Mouse (Mus musculus) heart, postnatal 14 days (tissue): ENCODE data around the gene Akap2. TPM values are rescaled to one million over a fixed set of nuclear protein-coding genes. Genes with fewer than 3 reads are reported as not detected.

Experiments
- DNase-seq, 2 experiments: peaks; one replicate each; pipeline ENCODE4 v3.0.0; 2021 to 2022
- intact Hi-C: fragments of 180-260 bp; cut with DNase I; formaldehyde crosslinking; loops from one replicate; pipeline ENCODE4 v1.15.1; 2025
- total RNA-seq, 2 experiments: library from RNA; stranded (reverse); gene quantifications; 2 replicates each; pipeline ENCODE4 v1.2.3; 2021

The Akap2 gene
- total RNA-seq, 2 experiments from 2014 or later = 110 to 116 TPM

DNA sequence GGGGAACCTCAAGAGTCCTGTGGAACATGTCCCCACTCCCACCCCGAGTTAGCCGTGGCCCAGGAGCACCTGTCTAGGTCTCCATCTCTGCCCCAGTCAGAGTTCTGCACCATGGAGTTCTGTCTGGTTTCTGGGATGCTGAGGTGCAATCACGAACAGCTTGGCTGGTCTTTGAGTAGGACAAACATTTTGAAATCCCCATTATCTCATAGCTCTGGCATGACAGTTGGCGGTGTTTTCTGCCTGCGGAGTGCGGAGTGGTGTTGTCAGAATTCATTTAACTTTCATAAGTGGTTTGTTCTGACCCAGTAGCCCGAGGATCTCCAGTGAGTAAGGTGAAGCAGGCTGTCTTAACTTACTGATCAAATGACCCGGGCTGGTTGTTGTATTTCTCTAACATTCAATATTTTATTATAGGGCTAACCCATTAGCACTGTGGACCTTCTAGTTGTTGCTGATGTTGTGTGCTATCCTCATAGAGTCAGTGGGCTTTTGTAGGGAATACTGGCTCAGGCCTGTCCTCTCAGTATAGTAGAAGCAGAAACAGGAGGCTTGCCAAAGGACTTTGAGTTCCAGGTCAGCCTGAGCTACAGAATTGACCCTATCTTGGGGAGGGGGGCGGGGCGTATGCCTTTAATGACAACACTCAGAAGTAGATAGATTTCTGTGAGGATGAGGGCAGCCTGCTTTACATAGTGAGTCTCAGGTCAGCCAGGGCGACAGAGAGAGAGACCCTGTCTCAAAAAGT, 66.6 kb downstream of the Akap2 start:
- intact Hi-C loops = loop anchor here (2.0 to 5.0 kb wide), 3 partner anchors 63 to 111 kb away; no protein-coding TSS in a partner anchor
- DNase-seq = peak; percentile 59 to 65

DNA sequence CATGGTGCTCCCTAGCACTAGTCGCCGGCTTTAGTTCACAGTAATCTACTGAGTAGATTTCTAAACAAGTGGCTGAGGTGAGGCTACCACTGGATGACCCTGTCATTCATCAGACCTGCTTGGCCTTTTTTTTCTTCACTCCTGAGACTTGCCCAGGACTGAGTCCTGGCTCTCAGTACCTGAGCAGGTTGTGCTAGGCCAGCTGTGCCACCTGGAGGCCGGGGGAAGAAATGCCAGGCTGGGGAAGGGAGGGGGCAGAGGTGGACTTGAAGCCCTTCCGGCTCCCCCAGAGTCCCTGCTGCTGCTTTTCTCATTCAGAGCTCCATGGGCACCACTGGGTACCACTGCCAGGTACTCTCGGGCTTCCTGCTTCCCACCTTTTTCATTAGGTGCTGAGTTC, 71.3 kb downstream of the Akap2 start:
- intact Hi-C loops = no loop called here
- peak in 1 of 2 experiments; percentile 42 for DNase-seq

DNA sequence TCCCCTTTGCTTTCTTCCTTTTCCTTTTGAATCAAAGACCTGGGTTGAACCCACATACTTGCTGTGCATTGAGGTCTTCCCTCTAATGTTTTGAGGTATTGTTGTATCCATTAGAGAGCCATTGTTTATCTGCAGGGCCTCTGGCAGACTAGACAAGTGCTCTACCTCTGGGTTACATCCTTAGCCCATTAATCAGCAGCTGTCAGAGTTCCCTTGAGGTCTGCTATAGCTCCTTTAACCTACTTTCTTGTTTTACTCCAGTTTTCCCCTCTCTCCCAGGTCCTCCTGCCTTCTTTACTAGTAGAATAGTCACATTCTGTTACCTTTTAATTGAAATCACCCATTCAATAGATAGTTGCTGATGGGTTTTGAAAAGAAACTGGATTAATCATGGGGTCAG, 71.7 kb downstream of the Akap2 start:
- no peak for DNase-seq
- intact Hi-C loops = no loop called here

DNA sequence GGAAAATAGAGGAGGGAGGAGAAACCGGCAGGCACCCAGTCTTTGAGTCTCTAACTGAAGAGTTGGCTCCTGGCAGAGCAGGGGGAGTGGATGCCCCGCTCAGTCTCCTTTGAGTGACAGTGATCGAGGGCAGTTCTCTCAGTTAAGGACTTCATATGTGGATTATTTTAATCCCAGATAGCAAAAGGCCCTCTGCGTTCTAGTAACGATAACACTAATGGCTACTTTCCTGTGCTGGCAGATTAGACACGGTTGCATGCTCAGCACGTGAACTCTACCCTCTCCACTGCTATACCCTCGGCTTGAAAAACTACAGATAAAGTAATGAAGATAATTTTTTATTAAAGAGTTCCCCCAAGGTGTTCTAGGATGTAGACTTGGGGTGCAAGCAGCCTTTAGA, 76.5 kb downstream of the Akap2 start:
- intact Hi-C loops = no loop called here
- no peak for DNase-seq

DNA sequence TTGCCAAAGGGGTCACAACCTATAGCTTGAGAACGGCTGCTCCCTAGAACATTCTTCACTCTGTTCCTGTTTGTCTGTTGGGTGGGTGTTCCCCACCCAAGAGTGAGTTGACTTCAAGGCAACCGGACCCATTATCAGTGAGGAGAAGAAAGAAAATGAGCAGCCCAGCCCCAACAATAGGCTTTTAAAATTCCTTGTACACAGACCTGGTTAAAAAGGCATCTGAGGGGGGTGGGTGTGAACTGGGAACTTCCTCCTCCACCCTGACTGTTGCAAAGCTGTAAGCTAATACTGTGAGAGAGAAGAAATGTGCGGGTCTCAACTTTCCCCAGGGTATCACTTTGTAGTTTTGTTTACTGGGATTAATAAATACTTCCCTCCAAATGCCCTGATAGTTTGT, 77.1 kb downstream of the Akap2 start:
- intact Hi-C loops = no loop called here
- DNase-seq = no peak

DNA sequence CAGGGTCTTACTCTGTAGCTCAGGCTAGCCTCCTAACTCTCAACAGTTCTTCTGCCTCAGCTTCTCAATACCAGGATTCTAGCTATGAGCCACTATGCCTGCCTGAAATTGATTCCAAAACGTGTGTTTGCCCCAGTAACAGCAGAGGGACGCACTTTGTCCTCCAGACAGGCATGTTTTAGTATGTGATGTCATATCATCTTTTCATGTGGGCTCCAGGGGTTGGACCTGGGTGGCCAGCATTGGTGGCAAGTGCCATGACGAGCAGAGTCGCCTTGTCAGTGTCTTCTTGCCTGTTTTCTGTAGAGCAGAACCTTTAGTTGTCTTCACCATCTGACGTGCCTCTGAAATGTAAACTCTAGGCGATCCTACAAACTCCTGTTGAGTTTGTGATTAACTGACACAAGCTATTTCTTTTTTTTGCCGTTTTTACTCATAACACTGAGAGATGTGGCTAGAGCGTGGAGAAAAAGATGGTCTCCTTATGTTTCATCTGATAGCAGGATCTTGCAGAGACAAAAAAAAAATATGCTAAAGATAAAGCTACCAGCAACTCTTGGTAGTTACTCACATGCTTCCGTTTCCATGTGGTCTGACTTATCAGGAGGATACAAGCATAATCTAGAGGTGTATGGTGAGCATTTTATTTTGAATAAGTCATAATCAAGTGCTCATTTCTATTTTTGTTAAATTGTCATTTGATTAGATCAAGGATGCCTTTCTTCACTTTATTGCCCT, 80.3 kb downstream of the Akap2 start:
- intact Hi-C loops = no loop called here
- DNase-seq = no peak

DNA sequence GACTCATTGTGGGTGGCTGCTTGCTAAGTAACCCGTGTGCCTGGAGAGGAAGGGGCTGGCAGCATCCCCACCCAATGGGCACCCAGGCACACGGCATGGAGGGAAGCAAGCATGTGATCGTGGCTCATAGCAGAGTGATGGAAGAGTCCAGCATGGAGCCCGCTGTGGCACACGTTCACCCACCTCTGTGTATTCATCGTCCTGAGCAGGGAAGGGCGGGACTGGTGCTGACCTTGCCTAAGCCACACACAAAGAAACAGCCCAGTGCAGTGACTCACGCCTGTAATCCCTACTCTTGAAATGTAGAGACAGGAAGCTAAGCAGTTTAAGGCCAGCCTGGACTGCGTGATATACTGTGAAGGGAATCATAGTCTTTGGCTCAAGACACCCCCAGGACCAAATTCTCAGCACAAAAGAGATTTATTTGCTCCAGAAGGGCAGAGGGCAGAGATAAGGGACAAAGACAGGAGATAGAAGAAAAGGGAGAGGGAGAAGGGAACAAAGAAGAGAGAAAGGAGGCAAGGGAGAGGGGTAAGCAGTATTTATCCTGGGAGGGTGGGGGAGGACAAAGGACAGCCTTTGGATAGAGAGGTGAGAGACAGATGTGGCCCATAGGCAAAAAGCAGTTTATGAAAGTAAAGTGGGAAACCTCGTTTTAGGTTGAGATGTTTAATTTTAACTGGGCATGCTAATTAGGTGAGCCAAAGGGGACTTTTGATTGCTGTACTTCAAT, 81.0 kb downstream of the Akap2 start:
- intact Hi-C loops = no loop called here
- DNase-seq = no peak

DNA sequence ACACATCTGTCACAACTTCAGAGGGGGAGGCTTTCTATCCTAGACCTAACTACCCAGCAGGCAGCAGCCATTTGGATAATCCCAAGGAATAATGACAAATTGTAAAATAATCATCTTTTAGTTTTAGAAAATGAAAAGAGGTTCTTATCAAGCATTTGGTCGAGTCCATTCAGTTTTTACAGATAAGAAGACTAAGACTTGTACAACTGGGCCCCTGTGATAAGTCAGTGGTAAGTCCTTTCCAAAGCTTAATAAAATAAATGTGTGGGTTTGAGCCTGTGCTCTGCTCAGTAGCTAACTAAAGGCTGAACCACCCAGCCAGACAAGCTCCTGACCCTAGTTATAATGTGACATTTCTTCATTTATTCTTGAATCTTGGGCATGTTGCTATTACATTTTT, 81.8 kb downstream of the Akap2 start:
- intact Hi-C loops = no loop called here
- no peak for DNase-seq

DNA sequence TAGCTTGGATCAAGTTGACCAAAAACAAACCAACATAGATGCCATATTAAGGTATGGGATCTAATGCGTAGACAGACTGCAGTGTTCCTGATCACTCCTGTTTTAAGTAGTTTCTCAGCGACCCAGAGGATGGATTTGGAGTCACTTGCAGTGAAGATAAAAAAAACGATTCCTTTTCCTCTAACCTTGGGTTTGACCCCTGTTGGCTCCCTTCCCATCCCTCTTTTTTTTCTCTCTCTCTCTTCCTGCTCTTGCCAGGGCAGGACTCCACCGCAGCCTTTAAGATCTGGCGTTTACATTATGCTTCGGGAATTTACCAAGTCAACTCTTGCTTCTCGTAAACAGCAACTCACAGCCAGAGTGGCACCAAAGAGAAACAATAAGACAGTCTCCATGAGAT, 83.8 kb downstream of the Akap2 start:
- no peak for DNase-seq
- intact Hi-C loops = no loop called here

DNA sequence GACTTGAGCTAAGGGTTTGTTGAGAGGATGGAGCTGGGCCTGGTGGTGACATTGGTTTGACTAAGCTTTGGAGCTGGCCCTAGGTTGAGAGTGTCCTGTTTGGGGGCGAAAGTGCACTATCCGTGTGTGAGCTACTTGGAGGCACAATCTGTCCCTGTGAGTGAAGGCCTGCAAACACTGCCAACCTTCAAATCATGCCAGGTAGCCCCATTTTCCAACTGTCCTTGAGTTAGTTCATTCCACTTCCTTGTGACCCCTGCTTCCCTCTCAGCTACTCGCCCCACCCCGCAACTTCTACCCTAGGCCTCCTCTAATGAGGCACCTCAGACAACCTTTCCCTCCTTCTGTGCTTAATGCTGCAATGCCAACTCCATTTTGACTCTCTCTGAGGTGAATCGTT, 84.5 kb downstream of the Akap2 start:
- no peak for DNase-seq
- intact Hi-C loops = no loop called here

DNA sequence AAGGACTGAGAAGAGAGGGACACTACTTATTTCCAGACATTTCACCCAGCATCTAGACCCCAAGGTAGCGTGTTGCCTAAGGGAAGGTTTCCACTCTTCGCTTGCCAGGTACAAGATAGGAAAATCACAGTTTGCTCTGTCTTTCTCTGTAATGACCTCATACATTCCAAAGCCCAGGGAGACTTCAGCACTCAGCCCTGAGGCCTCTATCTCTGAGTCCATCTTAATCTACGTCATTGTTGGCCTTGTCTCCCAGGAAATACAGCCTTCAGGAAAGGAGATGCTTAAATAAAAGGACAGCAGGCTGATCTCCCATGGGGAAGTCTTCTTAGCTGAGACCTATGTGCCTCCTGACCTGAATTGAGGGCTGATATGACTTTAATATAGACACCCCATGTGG, 85.0 kb downstream of the Akap2 start:
- DNase-seq = no peak
- intact Hi-C loops = no loop called here

DNA sequence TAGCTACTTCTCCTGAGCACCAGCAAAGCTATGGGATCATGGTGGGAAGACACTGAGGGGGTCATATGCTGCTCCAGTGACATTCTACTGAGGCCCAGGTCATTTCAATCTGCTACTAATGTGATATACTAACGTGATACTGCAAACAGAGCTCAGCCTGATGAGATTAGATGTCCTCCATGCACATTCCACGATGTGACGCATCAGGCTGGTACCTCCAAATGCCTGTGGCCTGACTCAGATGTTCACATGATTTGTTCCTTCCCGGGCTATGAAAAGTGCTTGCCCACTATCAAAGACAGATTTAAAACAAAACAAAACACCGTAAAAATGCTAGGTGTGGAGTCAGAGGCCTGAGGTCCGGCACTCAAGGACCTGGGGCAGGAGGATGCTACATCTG, 87.4 kb downstream of the Akap2 start:
- intact Hi-C loops = no loop called here
- no peak for DNase-seq

DNA sequence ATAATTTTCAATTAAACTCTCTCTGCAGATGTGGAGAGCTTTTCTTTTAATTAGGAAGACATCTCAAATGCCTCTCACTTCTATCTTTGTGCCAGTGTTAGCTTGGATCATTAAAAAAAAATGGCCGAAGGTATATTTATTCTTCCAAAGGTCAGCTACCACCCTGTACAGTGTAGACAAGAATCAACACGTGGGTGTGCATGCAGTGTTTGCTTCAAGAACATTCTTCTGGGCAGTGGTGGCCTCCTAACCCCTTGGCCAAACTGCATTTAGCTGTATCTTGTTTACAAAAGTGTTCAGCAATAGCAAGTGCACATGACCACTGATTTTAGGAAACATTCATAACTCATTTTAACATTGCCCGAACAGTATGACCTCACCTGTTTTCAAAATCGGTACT, 92.0 kb downstream of the Akap2 start:
- no peak for DNase-seq
- intact Hi-C loops = no loop called here

DNA sequence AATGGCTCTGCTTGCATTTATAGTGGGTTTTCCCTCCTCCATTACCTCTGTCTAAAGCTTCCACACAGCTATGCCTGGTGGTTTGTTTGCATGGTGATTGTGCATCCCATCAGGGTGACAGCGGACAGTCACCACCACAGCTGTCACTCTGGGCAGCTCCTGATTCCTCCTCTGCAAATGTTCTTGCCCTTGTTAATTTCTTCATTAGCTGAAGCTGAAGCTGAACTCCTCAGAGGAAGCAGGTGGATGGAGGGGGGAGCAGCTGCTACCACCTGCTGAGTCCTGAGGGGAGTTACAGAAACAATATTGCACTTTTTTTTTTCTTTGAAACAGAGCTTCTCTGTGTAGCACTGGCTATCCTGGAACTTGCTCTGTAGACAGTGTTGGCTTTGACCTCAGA, 94.6 kb downstream of the Akap2 start:
- intact Hi-C loops = no loop called here
- DNase-seq = no peak

DNA sequence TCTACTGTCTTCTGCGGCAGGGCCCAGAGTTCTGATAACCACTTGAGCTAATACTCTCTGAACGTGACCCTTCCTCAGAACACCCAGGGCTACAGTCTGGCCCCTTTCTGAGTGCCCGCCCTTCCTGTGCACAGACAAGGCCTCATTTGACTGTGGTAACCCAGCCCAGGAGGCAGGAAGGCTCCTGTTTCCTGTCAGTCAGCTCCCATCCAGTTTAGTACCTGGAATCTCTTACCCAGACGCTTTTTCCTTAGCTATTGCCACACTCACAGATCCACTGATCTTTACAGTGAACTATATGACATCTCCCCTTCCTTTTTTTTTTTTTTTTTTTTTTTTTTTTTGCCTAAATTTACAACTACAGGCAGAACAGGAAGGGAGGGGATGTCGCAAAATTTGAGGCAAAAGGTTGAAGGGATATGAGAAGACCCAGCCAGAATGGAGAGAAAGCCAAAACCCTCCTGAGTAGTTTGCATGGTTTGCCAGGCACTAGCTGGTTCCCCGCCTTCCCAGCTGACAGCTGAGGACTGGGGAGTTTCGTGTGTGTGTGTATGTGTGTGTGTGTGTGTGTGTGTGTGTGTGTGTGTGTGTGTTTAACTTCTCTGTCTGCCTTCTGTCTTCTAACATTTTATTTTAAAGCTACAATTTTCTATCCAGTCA, 95.6 kb downstream of the Akap2 start:
- intact Hi-C loops = no loop called here
- DNase-seq = peak; percentile 41 to 54

DNA sequence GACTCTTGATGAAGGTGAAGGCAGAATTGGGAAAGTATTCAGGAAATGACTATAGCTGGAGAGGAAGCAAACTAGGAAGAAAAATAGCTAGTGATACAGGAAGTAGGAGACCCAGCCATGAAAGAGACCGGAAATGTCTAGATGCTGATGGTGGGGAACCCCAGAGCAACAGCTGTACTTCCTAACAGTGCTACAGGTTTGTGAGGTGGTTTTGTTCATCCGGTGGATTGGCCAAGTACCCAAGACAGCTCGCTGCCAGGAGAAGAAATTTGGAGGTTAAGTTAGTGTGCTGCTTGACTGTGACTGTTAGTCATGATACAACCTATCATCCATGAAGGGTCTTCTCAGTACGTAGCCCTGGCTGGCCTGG, 96.1 kb downstream of the Akap2 start:
- no peak for DNase-seq

DNA sequence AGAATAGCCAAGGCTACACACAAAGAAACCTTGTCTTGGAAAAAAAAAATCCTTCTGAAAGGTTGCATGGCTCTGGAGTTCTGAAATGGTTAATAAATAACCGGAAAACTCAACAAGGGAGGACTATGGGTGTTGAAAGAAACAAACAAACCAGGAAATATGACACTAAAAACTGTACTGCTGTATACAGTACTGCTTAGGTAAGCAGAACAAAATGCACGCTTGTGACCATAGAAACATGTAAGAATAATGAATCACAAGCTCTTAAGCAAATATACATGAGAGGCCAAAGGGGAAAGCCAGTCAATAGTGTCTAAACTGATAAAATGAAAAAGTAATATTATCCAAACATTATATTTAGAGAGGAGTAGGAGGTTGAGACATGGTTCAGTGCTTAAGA, 97.9 kb downstream of the Akap2 start:
- intact Hi-C loops = no loop called here

More for the DNA sequence above, 96.1 kb downstream of the Akap2 start:
- intact Hi-C loops = no loop called here

DNA sequence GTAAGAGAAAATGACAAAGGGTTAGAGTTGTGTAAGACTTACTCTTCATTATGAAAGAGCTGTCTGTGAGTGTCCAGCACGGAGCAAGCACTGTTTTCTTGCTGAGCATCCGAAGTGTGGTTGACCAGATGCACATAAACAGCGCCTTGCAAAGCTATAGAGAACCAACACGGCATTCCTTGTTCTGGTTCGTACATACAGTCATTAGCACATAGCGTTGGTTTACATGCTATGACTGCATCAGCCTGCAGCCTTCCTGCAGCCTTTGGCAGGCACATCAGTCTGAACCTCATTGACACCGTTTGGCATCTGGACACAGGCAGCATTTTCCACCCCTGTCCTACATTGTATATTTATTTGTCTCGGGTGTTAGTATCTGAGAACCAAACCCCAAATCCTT, 98.7 kb downstream of the Akap2 start:
- no peak for DNase-seq
- intact Hi-C loops = no loop called here

More for the DNA sequence above, 97.9 kb downstream of the Akap2 start:
- DNase-seq = no peak

DNA sequence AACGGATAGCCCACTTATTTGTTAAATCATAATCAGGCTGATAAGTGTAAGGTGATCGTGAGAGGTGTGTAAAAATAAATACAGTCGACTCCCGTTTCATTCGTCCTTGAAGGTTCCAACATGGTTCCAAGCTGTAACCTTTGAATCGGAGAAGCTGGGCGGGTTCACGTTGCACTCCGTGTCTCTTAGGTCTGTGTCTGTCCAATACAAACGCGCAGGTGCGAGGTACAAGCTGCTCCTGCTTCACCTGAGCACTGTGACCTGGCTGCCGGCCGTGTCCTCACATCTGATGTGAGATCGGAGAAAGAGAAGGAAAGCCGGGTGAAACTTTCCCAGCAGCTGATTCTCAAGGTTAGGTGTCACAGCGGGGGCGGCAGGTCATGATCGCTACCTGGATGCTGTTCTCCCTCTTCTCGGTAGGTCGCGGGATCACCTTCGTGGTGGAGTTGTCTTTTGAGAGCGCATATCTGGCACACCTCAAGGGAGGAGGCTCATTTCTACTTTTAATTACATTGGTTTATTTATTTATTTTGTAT, 103.5 kb downstream of the Akap2 start:
- intact Hi-C loops = no loop called here
- no peak for DNase-seq

DNA sequence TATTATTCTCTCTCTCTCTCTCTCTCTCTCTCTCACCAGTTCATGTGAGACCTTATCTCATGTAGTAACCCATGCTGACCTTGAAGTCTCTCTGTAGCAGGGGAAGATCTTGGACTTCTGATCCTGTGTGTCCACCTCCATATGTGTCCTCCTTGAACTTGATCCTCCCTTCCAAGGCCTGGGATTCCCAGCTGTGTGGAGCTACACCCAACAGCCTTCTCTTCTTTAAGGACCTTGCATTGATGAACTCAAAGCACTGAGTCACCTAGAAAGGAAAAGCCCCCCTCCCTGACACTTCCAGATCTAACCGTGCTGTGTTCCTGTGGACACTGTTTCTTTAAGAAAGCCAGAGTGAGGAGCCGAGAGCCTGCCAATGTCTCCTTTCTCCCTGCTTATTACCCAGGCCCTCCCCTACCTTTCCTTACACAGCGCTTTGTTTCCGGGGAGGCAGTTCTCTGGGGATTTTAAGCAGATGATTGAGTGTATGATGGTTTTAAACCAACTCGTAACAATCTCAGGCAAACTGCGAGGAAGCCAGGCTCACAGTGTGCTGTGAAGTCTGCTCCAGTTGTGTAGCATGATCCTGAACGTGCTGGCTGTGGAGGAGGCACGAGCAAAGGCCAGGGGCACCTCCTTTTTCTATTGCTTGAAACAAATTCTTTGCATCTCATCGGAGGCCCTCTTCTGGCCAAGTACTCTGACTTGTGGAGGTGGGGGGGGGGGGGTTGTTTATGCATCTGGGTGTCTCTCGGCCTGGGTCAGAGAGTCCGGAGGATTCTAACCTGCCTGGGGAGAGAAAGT, 104.3 kb downstream of the Akap2 start:
- intact Hi-C loops = no loop called here
- no peak for DNase-seq
